Mouse (Mus musculus): ENCODE data around the gene Cox17. TPM values are rescaled to one million over a fixed set of nuclear protein-coding genes. Genes with fewer than 3 reads are reported as not detected.
"Not testable (repeated sequence)": the region's sequence is repeated elsewhere in the genome, so short reads cannot be mapped to it uniquely, and the experiment has no call there.

Gene Cox17
- polyA plus RNA-seq, 1 experiment from 2014 or later = 124 TPM

DNA sequence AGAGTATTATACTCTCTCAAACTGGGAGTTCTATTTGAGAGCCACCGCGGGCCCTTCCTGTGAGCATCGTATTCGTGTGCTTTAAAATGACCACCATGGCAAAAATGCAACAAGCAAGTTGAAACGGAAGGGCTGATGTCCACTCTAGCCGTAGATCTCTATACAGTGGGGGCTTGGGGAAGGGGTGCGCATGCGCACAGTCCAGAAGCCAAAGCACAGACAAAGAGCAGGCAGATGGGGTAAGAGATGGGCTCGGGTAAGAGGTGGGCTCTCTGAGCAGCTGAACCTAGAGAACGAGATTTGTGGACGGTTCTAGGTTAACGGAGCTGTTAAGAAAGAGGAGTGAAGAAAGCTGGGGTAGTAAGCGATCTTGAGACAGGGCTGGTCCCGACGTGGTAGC, 22.5 kb upstream of the Cox17 start:
- no peak overlapping the region for H3K4me3 ChIP-seq (replicated peaks)
- no peak overlapping the region for H3K27ac ChIP-seq (replicated peaks)
- no peak overlapping the region for H3K9ac ChIP-seq
- H3K27me3 ChIP-seq = no peaks in the 10 kb centered on the region
- no peak overlapping the region for H3K4me2 ChIP-seq (replicated peaks)
- no peaks in the 10 kb centered on the region for H3K36me3 ChIP-seq
- no peak for ATAC-seq (ENCODE audit: insufficient number of reproducible peaks, low FRiP score, low TSS enrichment, low read depth)
- no peaks in the 10 kb centered on the region for H3K4me1 ChIP-seq
- 90% methylated on average over 15 of the region's 15 CpGs for WGBS
- H3K9me3 ChIP-seq (replicated peaks) = no peaks in the 10 kb centered on the region

GRCm38 (mm10) chr16:38326778-38327397, 19.9 kb upstream of the Cox17 start:
- WGBS = 81% methylated on average over 11 of the region's 11 CpGs

DNA sequence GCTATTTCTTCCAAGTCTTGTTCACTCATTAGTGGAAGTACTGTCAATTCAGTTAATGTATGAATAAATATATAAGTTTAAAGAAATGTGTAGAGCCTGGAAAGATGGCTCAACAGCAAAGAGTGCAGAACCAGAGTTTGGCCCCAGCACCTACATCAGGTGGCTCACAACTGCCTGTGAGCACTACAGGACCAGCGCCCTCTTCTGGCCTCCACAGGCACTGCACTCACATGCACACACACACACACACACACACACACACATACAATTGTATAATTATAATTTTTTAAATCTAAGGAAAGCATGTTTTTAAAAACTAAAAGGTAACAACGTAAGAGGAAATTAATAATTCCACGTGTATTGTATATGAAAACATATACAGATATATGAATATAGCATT, 17.5 kb upstream of the Cox17 start:
- H3K4me2 ChIP-seq (replicated peaks) = no peak overlapping the region
- no peaks in the 10 kb centered on the region for H3K36me3 ChIP-seq
- H3K9me3 ChIP-seq (replicated peaks) = no peaks in the 10 kb centered on the region
- H3K4me1 ChIP-seq = no peaks in the 10 kb centered on the region
- H3K9ac ChIP-seq = no peak overlapping the region
- WGBS = 86% methylated on average over 3 of the region's 3 CpGs
- ATAC-seq (ENCODE audit: insufficient number of reproducible peaks, low FRiP score, low TSS enrichment, low read depth) = no peak
- H3K27me3 ChIP-seq = no peaks in the 10 kb centered on the region
- no peak overlapping the region for H3K27ac ChIP-seq (replicated peaks)
- H3K4me3 ChIP-seq (replicated peaks) = no peak overlapping the region

More at GRCm38 (mm10) chr16:38326778-38327397, 19.9 kb upstream of the Cox17 start:
- ATAC-seq (ENCODE audit: insufficient number of reproducible peaks, low FRiP score, low TSS enrichment, low read depth) = no peak
- Histone ChIP-seq H3K4me1 (no peaks in the 10 kb centered on the region), H3K4me3 (replicated peaks) (no peak overlapping the region), H3K27me3 (no peaks in the 10 kb centered on the region), H3K4me2 (replicated peaks) (no peak overlapping the region), H3K9me3 (replicated peaks) (no peaks in the 10 kb centered on the region), H3K36me3 (no peaks in the 10 kb centered on the region), H3K9ac (no peak overlapping the region), H3K27ac (replicated peaks) (no peak overlapping the region)

DNA sequence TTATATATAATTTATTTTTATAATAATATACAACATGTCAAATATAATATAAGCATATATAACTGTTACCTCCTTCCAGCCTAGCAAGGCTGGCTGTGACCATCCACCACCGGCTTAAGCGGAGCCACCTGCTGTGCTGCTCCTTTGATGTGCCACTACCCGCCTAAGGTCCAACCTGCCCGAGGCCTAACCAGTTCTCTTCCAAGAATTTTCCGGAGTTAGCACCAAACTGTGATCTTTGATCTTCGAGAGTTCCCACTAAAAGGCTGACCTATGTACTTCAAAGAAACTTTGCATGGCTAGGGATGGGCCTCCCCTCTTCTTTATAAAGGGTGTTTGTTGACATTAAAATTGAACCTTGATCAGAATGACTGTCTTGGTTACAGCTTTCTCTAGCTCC, 12.4 kb upstream of the Cox17 start:
- no peak overlapping the region for H3K4me3 ChIP-seq (replicated peaks)

GRCm38 (mm10) chr16:38338077-38338476, 8.7 kb upstream of the Cox17 start:
- 86% methylated on average over 4 of the region's 4 CpGs for WGBS
- H3K27ac ChIP-seq (replicated peaks); H3K36me3 ChIP-seq; H3K4me3 ChIP-seq (replicated peaks); H3K9ac ChIP-seq; H3K27me3 ChIP-seq; H3K9me3 ChIP-seq (replicated peaks); H3K4me1 ChIP-seq; ATAC-seq (ENCODE audit: insufficient number of reproducible peaks, low FRiP score, low TSS enrichment, low read depth); H3K4me2 ChIP-seq (replicated peaks): not testable (repeated sequence)

More for the DNA sequence above, 12.4 kb upstream of the Cox17 start:
- Histone ChIP-seq H3K4me1 (no peaks in the 10 kb centered on the region), H3K9ac (no peak overlapping the region), H3K27ac (replicated peaks) (no peak overlapping the region), H3K36me3 (no peaks in the 10 kb centered on the region), H3K27me3 (no peaks in the 10 kb centered on the region), H3K9me3 (replicated peaks) (no peaks in the 10 kb centered on the region), H3K4me2 (replicated peaks) (no peak overlapping the region)
- no peak for ATAC-seq (ENCODE audit: insufficient number of reproducible peaks, low FRiP score, low TSS enrichment, low read depth)
- 29% methylated on average over 6 of the region's 6 CpGs for WGBS

- ATAC-seq (ENCODE audit: insufficient number of reproducible peaks, low FRiP score, low TSS enrichment, low read depth) = peak; percentile 80
- WGBS = 8% methylated on average over 30 of the region's 30 CpGs
- Histone ChIP-seq H3K4me2 (replicated peaks) (peak within 1 kb of the TSS; percentile 72), H3K27me3 (no peaks in the 10 kb centered on the region), H3K4me3 (replicated peaks) (peak within 1 kb of the TSS; percentile 38), H3K27ac (replicated peaks) (no peak within 1 kb of the TSS), H3K36me3 (no peaks in the 10 kb centered on the region), H3K9ac (peak within 1 kb of the TSS; percentile 12; the same call in 1 of the 2 replicates), H3K4me1 (peaks cover 7% of the 10 kb centered on the region), H3K9me3 (replicated peaks) (no peaks in the 10 kb centered on the region)
Measured at GRCm38 (mm10) chr16:38341396-38342324, 5.1 kb upstream of the Cox17 start, which contains the start of gene Maats1. Maats1 (minus strand) TSS chr16:38342143.

DNA sequence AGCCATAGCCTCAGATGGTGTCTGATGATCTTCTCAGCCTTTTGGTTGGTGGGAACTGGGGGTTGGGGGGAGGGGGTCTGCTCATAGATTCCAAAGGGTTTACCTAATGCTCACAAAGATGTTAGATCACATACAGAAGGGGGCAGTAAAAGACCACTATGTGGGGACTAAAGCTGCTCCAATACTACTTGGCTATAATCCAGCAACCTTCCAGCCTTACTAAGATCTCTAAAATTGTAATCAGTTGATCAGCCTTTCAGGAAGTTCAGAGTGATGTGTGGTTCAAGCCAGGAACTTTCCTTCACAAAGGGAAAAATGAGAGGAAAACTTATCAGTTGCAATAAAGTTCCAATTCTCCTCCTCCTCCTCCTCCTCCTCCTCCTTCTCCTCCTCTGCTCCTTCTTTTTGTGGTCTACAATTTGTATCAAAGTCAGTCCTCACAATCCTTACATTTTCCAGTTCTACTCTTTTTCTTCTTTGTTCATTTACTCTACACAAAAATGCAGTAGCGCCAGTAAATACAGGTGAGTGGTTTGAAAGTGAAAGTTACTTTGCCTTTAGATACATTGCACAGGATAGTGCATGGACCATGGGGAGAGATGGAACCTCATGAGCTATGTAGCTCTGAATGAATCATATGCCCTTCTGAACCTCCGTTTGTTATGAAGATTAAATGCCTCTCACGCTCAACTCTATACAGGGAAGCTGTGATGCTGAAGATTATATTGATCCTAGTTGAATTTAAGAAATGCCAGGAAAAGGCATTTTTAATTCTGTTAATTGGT, 1.7 kb upstream of the Cox17 start:
- no peak overlapping the region for H3K4me2 ChIP-seq (replicated peaks)
- H3K27me3 ChIP-seq = no peaks in the 10 kb centered on the region
- H3K4me1 ChIP-seq = peaks cover 13% of the 10 kb centered on the region
- H3K9me3 ChIP-seq (replicated peaks) = no peaks in the 10 kb centered on the region
- H3K4me3 ChIP-seq (replicated peaks) = no peak overlapping the region
- WGBS = 81% methylated on average over 3 of the region's 3 CpGs
- H3K27ac ChIP-seq (replicated peaks) = no peak overlapping the region
- H3K36me3 ChIP-seq = peaks cover 4% of the 10 kb centered on the region
- H3K9ac ChIP-seq = no peak overlapping the region
- no peak for ATAC-seq (ENCODE audit: insufficient number of reproducible peaks, low FRiP score, low TSS enrichment, low read depth)

DNA sequence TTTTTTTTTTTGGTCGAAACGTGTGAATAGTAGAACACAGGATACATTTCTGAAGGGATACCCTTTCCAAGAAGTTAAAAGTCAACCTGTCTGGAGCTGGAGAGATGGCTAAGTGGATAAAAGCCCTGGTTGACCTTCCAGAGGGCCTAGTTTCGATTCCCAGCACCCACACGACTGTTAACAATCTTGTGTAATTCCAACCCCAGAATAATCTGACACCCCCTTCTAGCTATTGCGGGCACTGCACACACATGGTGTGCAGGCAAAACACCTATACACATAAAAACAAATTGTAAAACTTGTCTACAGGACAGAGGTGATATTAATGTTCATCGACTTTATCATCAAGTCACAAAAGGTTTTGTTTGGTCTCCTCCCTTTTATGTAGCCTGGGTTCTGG, 797 bp downstream of the Cox17 start:
- H3K9ac ChIP-seq = no peak overlapping the region

GRCm38 (mm10) chr16:38348217-38348761, 1.5 kb downstream of the Cox17 start:
- H3K4me2 ChIP-seq (replicated peaks) = no peak overlapping the region
- no peak overlapping the region for H3K4me3 ChIP-seq (replicated peaks)
- no peaks in the 10 kb centered on the region for H3K9me3 ChIP-seq (replicated peaks)
- peaks cover 26% of the 10 kb centered on the region for H3K36me3 ChIP-seq
- H3K27me3 ChIP-seq = no peaks in the 10 kb centered on the region
- peaks cover 6% of the 10 kb centered on the region for H3K4me1 ChIP-seq
- 88% methylated on average over 9 of the region's 9 CpGs for WGBS
- no peak overlapping the region for H3K9ac ChIP-seq
- H3K27ac ChIP-seq (replicated peaks) = no peak overlapping the region
- ATAC-seq (ENCODE audit: insufficient number of reproducible peaks, low FRiP score, low TSS enrichment, low read depth) = no peak

More for the DNA sequence above, 797 bp downstream of the Cox17 start:
- H3K27ac ChIP-seq (replicated peaks) = no peak overlapping the region
- WGBS = 57% methylated on average over 6 of the region's 6 CpGs
- H3K27me3 ChIP-seq = no peaks in the 10 kb centered on the region
- no peaks in the 10 kb centered on the region for H3K9me3 ChIP-seq (replicated peaks)
- peaks cover 23% of the 10 kb centered on the region for H3K36me3 ChIP-seq
- peaks cover 6% of the 10 kb centered on the region for H3K4me1 ChIP-seq
- no peak for ATAC-seq (ENCODE audit: insufficient number of reproducible peaks, low FRiP score, low TSS enrichment, low read depth)
- peak overlapping the region; percentile 94 for H3K4me3 ChIP-seq (replicated peaks)
- H3K4me2 ChIP-seq (replicated peaks) = peak overlapping the region; percentile 55

GRCm38 (mm10) chr16:38349881-38350280, 3.1 kb downstream of the Cox17 start:
- H3K27ac ChIP-seq (replicated peaks) = no peak overlapping the region
- H3K27me3 ChIP-seq = no peaks in the 10 kb centered on the region
- peaks cover 26% of the 10 kb centered on the region for H3K36me3 ChIP-seq
- WGBS = 87% methylated on average over 2 of the region's 2 CpGs
- no peak overlapping the region for H3K4me3 ChIP-seq (replicated peaks)
- peaks cover 6% of the 10 kb centered on the region for H3K4me1 ChIP-seq
- no peak for ATAC-seq (ENCODE audit: insufficient number of reproducible peaks, low FRiP score, low TSS enrichment, low read depth)
- H3K9ac ChIP-seq = no peak overlapping the region
- H3K9me3 ChIP-seq (replicated peaks) = no peaks in the 10 kb centered on the region
- H3K4me2 ChIP-seq (replicated peaks) = no peak overlapping the region
